ENCODE assay signal across 11 mouse cellular contexts in genomic region chr11:88856383-88856782, GRCm38 (mm10). TPM values are rescaled to one million over a fixed set of nuclear protein-coding genes. Genes with fewer than 3 reads are reported as not detected.
A peak's percentile ranks its signal among the peaks of the same experiment; 100 is the strongest.
DNase-seq lines count a peak whose midpoint lies in the region; ATAC-seq and TF ChIP-seq lines count a peak whose summit lies in the region.
"Had no signal": no experiment of that assay in that cellular context is flagged by ENCODE, and none has a peak within 500 bp of the region (broad histone marks: within the 10 kb centered on the region; RNA-seq: fewer than 3 reads in every experiment).

No protein-coding gene starts in this region.

- H3K4me3 ChIP-seq in heart, embryonic 10.5 days = no peak overlapping the region
- no peak overlapping the region for H3K4me3 ChIP-seq in lung, embryonic 15.5 days
- H3K4me3 ChIP-seq in embryonic facial prominence, embryonic 15.5 days (replicated peaks) = no peak overlapping the region
- no peak overlapping the region for H3K4me3 ChIP-seq in small intestine, adult 2 months (ENCODE audit: low read depth, low read length)
- H3K4me3 ChIP-seq: hindbrain, embryonic 13.5 days had no signal

- WGBS in heart, embryonic 10.5 days = 61% methylated on average over 2 of the region's 2 CpGs
- WGBS in lung, embryonic 15.5 days = 34% methylated on average over 2 of the region's 2 CpGs
- WGBS in embryonic facial prominence, embryonic 15.5 days = 18% methylated on average over 2 of the region's 2 CpGs
- 48% methylated on average over 2 of the region's 2 CpGs for WGBS in small intestine, adult 2 months

- H3K27me3 ChIP-seq in heart, embryonic 10.5 days (ENCODE audit: insufficient read depth, poor library complexity, severe bottlenecking) = no peaks in the 10 kb centered on the region
- H3K27me3 ChIP-seq in lung, embryonic 15.5 days = no peaks in the 10 kb centered on the region
- no peaks in the 10 kb centered on the region for H3K27me3 ChIP-seq in embryonic facial prominence, embryonic 15.5 days
- H3K27me3 ChIP-seq in small intestine, adult 2 months (ENCODE audit: control insufficient read depth, insufficient read depth, low read length) = no peaks in the 10 kb centered on the region
- H3K27me3 ChIP-seq: hindbrain, embryonic 13.5 days had no signal

- no peak for DNase-seq in heart, embryonic 10.5 days (ENCODE audit: low spot score)
- DNase-seq in heart, adult 8-10 months (ENCODE audit: low spot score) = no peak
- DNase-seq in lung, postnatal 36 days = no peak
- no peak for DNase-seq in spleen, adult 18-20 months
- no peak for DNase-seq in gastrocnemius, adult 18-20 months (ENCODE audit: low spot score)
- DNase-seq: liver had no signal

- no peak overlapping the region for H3K4me2 ChIP-seq in lung, embryonic 15.5 days
- H3K4me2 ChIP-seq in embryonic facial prominence, embryonic 15.5 days (replicated peaks) = no peak overlapping the region; the same call in 1 of the 2 replicates
- H3K4me2 ChIP-seq: hindbrain, embryonic 13.5 days had no signal

- H3K27ac ChIP-seq in heart, embryonic 10.5 days = peak overlapping the region; percentile 87
- H3K27ac ChIP-seq in lung, embryonic 15.5 days = peak overlapping the region; percentile 22; the same call in 1 of the 2 replicates
- peak overlapping the region; percentile 80 for H3K27ac ChIP-seq in embryonic facial prominence, embryonic 15.5 days (replicated peaks)
- peak overlapping the region; percentile 53 for H3K27ac ChIP-seq in small intestine, adult 2 months (ENCODE audit: insufficient read depth, low read depth, low read length)
- H3K27ac ChIP-seq: hindbrain, embryonic 13.5 days had no signal

- peak; percentile 75; the same call in 1 of the 2 replicates for ATAC-seq in lung, embryonic 15.5 days (ENCODE audit: borderline replicate concordance, extremely low read depth, low FRiP score, low TSS enrichment)
- peak; percentile 85 for ATAC-seq in embryonic facial prominence, embryonic 15.5 days (ENCODE audit: insufficient number of reproducible peaks, low FRiP score, low TSS enrichment, low read depth)
- ATAC-seq: CD4-positive, CD25-positive, alpha-beta regulatory T cell, adult 4 months had no signal

- no peak overlapping the region for H3K9ac ChIP-seq in lung, embryonic 15.5 days
- H3K9ac ChIP-seq in embryonic facial prominence, embryonic 15.5 days = no peak overlapping the region
- H3K9ac ChIP-seq: hindbrain, embryonic 13.5 days had no signal

- TF ChIP-seq CTCF in small intestine, adult 2 months (IDR thresholded peaks at IDR 0.05; ENCODE audit: extremely low read depth, insufficient read length, insufficient replicate concordance, low read depth, low read length) = no peak

- TF ChIP-seq POLR2A in small intestine, adult 2 months (IDR thresholded peaks at IDR 0.05; ENCODE audit: low read depth, low read length) = no peak

- H3K4me1 ChIP-seq in heart, embryonic 10.5 days = peaks cover 52% of the 10 kb centered on the region
- H3K4me1 ChIP-seq in lung, embryonic 15.5 days = peaks cover 25% of the 10 kb centered on the region
- H3K4me1 ChIP-seq in embryonic facial prominence, embryonic 15.5 days = peaks cover 29% of the 10 kb centered on the region
- H3K4me1 ChIP-seq in small intestine, adult 2 months (ENCODE audit: control insufficient read depth, insufficient read depth, insufficient read length, low read length) = peaks cover 3% of the 10 kb centered on the region; the same call in 1 of the 2 replicates

- no peaks in the 10 kb centered on the region for H3K9me3 ChIP-seq in heart, embryonic 10.5 days
- H3K9me3 ChIP-seq in lung, embryonic 15.5 days = no peaks in the 10 kb centered on the region
- H3K9me3 ChIP-seq in embryonic facial prominence, embryonic 15.5 days (replicated peaks) = no peaks in the 10 kb centered on the region
- H3K9me3 ChIP-seq: hindbrain, embryonic 13.5 days had no signal

- no peaks in the 10 kb centered on the region; the same call in 1 of the 2 replicates for H3K36me3 ChIP-seq in heart, embryonic 10.5 days
- H3K36me3 ChIP-seq in lung, embryonic 15.5 days = no peaks in the 10 kb centered on the region
- no peaks in the 10 kb centered on the region for H3K36me3 ChIP-seq in embryonic facial prominence, embryonic 15.5 days
- H3K36me3 ChIP-seq in small intestine, adult 2 months (ENCODE audit: control insufficient read depth, insufficient read depth, low read length) = no peaks in the 10 kb centered on the region
- H3K36me3 ChIP-seq: hindbrain, embryonic 13.5 days had no signal

RNA-seq across cellular contexts. Expression of gene Akap1, which starts 8.0 kb away (rescaled TPM):
- polyA plus RNA-seq in heart, embryonic 10.5 days (2016; fragmentation: Nextera tagmentation; extraction: Ambion mirVana) = 26.6 and 39.9 TPM in 2 replicates
- total RNA-seq in heart, adult 8-10 months (2022) = 100 to 1,000 TPM; 113 to 148 (median 138) TPM
- 18.3 and 18.8 TPM in 2 replicates for polyA plus RNA-seq in lung, embryonic 15.5 days (2015; fragmentation: Nextera tagmentation; extraction: Ambion mirVana)
- polyA plus RNA-seq in embryonic facial prominence, embryonic 15.5 days (2015; fragmentation: Nextera tagmentation; extraction: Ambion mirVana) = 20.2 and 20.9 TPM in 2 replicates
- 17.2 and 23.9 TPM in 2 replicates for polyA plus RNA-seq in small intestine, adult 2 months (2012; rRNA removed)
- 10 to 100 TPM; 54.5 to 82.7 TPM for total RNA-seq in gastrocnemius, adult 18-20 months (2021)

Comparison
In these comparisons a context has a peak if more than half of its experiments do, and no peak if none do; other contexts are left out.
1. H3K27ac ChIP-seq: peak in every context shown above with its lines; median percentile 87 in heart, embryonic 10.5 days; 80 in embryonic facial prominence, embryonic 15.5 days; 53 in small intestine, adult 2 months; 22 in lung, embryonic 15.5 days.